Mouse (Mus musculus) embryonic facial prominence, embryonic 13.5 days (tissue): ENCODE measurements around the gene Ctdsp1. TPM values are rescaled to one million over a fixed set of nuclear protein-coding genes. Genes with fewer than 3 reads are reported as not detected.

ENCODE experiments used
- ATAC-seq: fragments of 200-750 bp; cut with Nextera tagmentation; 2 replicates; pipeline ENCODE4 v1.8.0; 2017; ENCODE audit warnings: low read depth; ENCODE audit not compliant: insufficient number of reproducible peaks, insufficient read depth, low FRiP score, low TSS enrichment
- H3K27ac ChIP-seq: fragments of 300-500 bp; sonication (generic); 2 replicates; pipeline ENCODE4 v1.5.1; 2015; ENCODE audit warnings: moderate library complexity, mild to moderate bottlenecking, inconsistent platforms
- H3K27me3 ChIP-seq: fragments of 300-500 bp; sonication (generic); 2 replicates; pipeline ENCODE4 v1.6.1; 2015; ENCODE audit warnings: mild to moderate bottlenecking, inconsistent platforms
- H3K36me3 ChIP-seq: fragments of 300-500 bp; sonication (generic); 2 replicates; pipeline ENCODE4 v1.6.1; 2015; ENCODE audit warnings: mild to moderate bottlenecking, inconsistent platforms
- H3K4me1 ChIP-seq: fragments of 300-500 bp; sonication (generic); 2 replicates; pipeline ENCODE4 v1.6.1; 2015; ENCODE audit warnings: inconsistent platforms
- H3K4me2 ChIP-seq: fragments of 300-500 bp; sonication (generic); 2 replicates; pipeline ENCODE4 v1.6.1; 2015; ENCODE audit warnings: moderate library complexity, mild to moderate bottlenecking, inconsistent platforms
- H3K4me3 ChIP-seq: fragments of 300-500 bp; sonication (generic); 2 replicates; pipeline ENCODE4 v1.5.1; 2015; ENCODE audit warnings: mild to moderate bottlenecking, inconsistent platforms
- H3K9ac ChIP-seq: fragments of 300-500 bp; sonication (generic); 2 replicates; pipeline ENCODE4 v1.6.1; 2015; ENCODE audit warnings: mild to moderate bottlenecking, inconsistent platforms
- H3K9me3 ChIP-seq: fragments of 300-500 bp; sonication (generic); 2 replicates; pipeline ENCODE4 v1.6.1; 2016; ENCODE audit warnings: inconsistent platforms
- WGBS: fragments of 180-500 bp; shearing (Covaris S2); methylation state at CpG from one replicate; pipeline ENCODE4 v1.1.7; 2015; ENCODE audit warnings: mixed read lengths; 5-methylcytosine and 5-hydroxymethylcytosine counted together
- microRNA counts: library from miRNA; unstranded; fragments of <30 nt; microRNA quantifications from one replicate; lab custom pipeline; 2016
- microRNA-seq: library from miRNA; unstranded; fragments of <30 nt; microRNA quantifications from one replicate; pipeline ENCODE4, GENCODE M21; 2016
- polyA plus RNA-seq: library from polyadenylated mRNA; unstranded; fragments of >200 nt; fragmentation: Nextera tagmentation; extraction: Ambion mirVana; gene quantifications from 2 replicates; pipeline ENCODE4 v1.2.1, GENCODE M21; 2015

Ctdsp1 gene
- polyA plus RNA-seq, 1 experiment from 2014 or later: 91.0 TPM

DNA sequence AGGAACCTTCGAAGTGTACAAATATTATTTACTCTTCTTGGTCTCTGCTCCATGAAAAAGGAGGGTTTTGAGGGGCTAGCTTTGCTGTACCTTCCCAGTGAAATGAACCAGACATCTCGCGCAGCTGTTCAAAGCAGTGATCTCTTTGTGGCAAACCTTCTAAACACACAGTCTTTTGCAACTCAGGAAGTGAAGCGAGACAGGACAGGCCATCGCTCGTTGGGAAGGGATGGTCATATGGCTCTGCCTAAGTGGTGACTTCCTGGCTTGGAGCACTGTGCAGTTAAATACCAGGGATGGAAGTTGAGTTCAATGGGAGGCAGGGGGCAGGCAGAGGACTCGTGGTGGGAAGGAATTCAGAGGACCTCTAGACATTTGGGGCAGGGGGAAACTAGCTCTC is 34.5 kb downstream of the Ctdsp1 start:
- Histone ChIP-seq H3K4me3 (no peak overlapping the region), H3K27ac (no peak overlapping the region), H3K9me3 (no peaks in the 10 kb centered on the region), H3K9ac (no peak overlapping the region), H3K4me1 (peaks cover 4% of the 10 kb centered on the region), H3K27me3 (no peaks in the 10 kb centered on the region), H3K36me3 (no peaks in the 10 kb centered on the region), H3K4me2 (no peak overlapping the region)
- no peak for ATAC-seq
- WGBS: 61% methylated on average over 7 of the region's 7 CpGs

DNA sequence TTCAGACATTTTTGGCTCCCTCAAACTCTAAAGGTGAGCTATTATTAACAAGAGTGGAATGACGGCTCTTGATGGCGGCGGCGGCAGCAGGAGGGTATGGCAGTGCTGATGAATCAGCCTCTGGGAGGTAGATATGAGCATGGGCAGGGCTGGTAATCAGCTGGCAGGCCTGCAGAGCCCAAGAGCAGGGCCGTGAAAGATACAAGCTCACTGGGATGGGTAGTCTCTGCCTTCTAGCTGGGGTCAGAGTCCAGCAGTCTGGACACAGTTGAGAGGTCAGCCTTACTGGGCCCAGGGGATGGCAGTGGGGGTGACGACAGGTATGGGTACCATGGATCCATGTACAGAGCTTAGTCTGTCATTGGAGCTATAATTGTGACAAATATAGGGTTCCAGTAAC is 41.9 kb downstream of the Ctdsp1 start:
- H3K4me2 ChIP-seq: no peak overlapping the region
- H3K4me1 ChIP-seq: no peaks in the 10 kb centered on the region
- no peak for ATAC-seq
- no peak overlapping the region for H3K4me3 ChIP-seq
- H3K9me3 ChIP-seq: no peaks in the 10 kb centered on the region
- WGBS: 89% methylated on average over 6 of the region's 6 CpGs
- no peak overlapping the region for H3K27ac ChIP-seq
- no peak overlapping the region for H3K9ac ChIP-seq
- H3K36me3 ChIP-seq: peaks cover 40% of the 10 kb centered on the region
- H3K27me3 ChIP-seq: no peaks in the 10 kb centered on the region

DNA sequence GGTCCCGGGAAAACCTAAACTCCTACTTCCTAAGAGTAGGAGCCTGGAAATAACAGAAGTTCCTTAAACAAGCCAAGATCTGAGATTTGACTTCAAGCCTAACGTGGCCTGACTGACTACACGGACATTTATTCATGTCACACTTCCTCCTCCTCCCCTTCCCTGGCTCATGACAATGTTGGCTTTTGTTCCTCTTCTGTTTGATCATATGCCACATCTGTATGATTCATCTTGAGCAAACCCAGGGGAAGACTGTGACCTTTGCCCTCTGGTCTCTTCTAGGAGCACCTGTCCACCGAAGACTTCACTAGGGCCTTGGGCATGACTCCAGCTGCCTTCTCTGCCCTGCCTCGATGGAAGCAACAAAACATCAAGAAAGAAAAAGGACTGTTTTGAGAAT is 43.3 kb downstream of the Ctdsp1 start:
- Histone ChIP-seq H3K4me1 (no peaks in the 10 kb centered on the region), H3K4me2 (no peak overlapping the region), H3K9me3 (no peaks in the 10 kb centered on the region), H3K9ac (no peak overlapping the region), H3K4me3 (no peak overlapping the region), H3K27ac (no peak overlapping the region), H3K36me3 (peaks cover 53% of the 10 kb centered on the region), H3K27me3 (no peaks in the 10 kb centered on the region)
- ATAC-seq: no peak
- WGBS: 60% methylated on average over 5 of the region's 5 CpGs

DNA sequence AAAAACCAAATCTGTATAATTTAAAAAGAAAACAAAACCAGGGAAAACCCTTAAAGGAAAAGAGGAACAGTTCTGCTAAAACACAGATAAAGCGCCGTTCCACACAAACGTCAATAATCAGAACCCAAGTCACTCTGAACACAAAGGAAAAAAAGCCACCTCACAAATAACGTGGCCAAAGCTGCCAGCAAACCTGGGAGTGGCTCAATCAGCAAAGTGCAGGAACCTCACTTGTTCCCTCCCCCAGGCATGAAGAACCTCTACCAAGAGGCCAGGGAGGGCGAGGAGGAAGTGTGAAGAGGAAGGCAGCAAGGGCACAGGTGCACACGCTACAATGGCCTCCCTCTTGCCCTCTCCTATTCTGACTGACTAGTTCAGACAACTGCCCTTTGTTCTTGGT is 44.3 kb downstream of the Ctdsp1 start:
- ATAC-seq: no peak
- H3K27me3 ChIP-seq: no peaks in the 10 kb centered on the region
- H3K9me3 ChIP-seq: no peaks in the 10 kb centered on the region
- H3K4me2 ChIP-seq: no peak overlapping the region
- no peak overlapping the region for H3K27ac ChIP-seq
- no peak overlapping the region for H3K4me3 ChIP-seq
- no peak overlapping the region for H3K9ac ChIP-seq
- H3K4me1 ChIP-seq: no peaks in the 10 kb centered on the region
- 88% methylated on average over 6 of the region's 6 CpGs for WGBS
- peaks cover 61% of the 10 kb centered on the region for H3K36me3 ChIP-seq

DNA sequence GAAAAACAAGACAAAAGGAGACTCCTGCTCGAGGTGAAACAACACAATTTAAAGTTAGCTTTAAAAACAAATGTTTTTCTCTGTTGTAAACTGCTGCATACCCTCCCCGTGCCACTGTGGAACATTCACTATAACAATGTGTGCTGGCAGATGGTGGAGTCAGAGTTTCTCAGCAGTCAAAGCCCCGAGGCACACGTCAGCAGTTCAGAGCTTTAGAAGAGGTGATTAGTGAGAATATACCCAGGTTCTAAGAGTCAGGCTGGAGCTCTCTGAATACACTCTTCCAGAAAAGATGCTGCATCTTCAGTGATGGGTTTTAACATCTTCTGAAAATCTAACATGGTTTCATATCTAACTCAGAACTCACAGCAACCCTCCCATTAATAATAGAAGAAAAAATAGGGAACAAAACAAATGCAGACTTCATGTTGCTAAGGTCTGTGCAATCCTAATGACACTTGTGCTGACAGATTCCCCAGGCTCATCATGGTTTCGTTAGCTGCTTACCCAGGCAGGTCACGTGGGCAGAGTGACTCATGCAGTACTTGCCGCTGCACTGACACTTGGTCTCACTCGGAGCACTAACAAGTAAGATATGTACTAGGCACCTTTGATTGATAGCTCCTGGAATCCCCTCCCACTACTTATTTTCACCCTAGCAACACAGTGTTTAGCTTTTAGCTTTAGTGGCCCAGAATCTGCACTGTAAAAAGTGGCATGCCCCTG is 46.6 kb downstream of the Ctdsp1 start:
- Histone ChIP-seq H3K27ac (no peak overlapping the region), H3K27me3 (no peaks in the 10 kb centered on the region), H3K9me3 (no peaks in the 10 kb centered on the region), H3K36me3 (peaks cover 77% of the 10 kb centered on the region), H3K4me1 (no peaks in the 10 kb centered on the region), H3K4me2 (no peak overlapping the region), H3K4me3 (no peak overlapping the region), H3K9ac (no peak overlapping the region)
- no peak for ATAC-seq
- 74% methylated on average over 8 of the region's 8 CpGs for WGBS

DNA sequence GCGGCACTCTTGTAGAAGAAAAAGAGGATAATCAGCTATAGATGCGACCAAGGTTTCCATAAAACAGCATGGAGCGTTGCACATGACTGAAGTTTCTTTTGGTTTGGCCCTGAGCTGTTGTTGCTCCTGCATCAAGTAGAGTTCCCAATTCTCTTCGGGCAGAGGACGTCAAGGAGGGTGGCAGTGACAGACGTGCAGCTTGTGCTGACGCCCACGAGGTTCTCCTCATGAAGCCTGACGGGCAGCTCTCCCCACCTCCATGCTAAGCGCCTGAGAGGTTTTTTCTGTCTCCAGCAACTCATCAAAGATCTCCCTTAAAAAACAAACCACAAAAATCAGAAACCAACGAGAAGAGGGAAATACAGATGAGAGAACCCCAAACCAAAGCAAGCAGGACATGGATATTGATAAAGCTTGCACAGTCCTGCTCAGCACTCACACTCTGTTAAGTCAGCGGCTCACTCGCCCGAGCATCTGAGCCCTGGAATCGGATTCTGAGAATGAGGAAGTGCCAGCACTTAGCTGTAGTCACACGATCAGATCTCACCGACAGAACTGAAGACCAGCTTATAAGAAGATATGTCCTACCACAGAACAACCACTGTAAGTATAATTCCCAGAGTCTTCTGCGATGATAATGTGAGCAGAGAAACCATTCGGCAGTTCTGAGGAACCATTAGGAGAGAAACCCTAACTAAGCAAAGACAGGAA is 48.0 kb downstream of the Ctdsp1 start:
- Histone ChIP-seq H3K27ac (no peak overlapping the region), H3K4me3 (no peak overlapping the region), H3K9ac (no peak overlapping the region), H3K36me3 (peaks cover 76% of the 10 kb centered on the region), H3K9me3 (no peaks in the 10 kb centered on the region), H3K27me3 (no peaks in the 10 kb centered on the region), H3K4me1 (no peaks in the 10 kb centered on the region), H3K4me2 (no peak overlapping the region)
- ATAC-seq: no peak
- 89% methylated on average over 19 of the region's 19 CpGs for WGBS

DNA sequence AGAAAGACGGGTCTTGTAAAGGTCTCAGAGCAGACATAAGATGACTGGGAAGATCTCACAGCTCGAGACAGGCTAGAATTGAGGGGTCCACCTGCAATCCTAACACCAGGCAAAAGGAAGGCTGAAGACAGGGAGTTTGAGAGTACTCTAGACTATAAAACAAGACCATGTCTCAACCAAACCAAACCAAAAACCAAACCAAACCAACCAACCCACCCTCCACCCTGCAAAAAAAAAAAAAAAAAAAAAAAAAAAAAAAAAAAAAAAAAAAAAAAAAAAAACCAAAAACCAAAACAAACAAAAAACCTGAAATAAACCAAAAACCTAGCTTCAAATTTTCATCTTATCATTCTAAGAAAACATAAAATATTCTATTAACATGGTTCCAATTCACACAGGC is 53.2 kb downstream of the Ctdsp1 start:
- H3K36me3 ChIP-seq: peaks cover 75% of the 10 kb centered on the region
- no peak overlapping the region for H3K4me3 ChIP-seq
- H3K27ac ChIP-seq: no peak overlapping the region
- H3K9ac ChIP-seq: no peak overlapping the region
- no peaks in the 10 kb centered on the region for H3K9me3 ChIP-seq
- no peaks in the 10 kb centered on the region for H3K27me3 ChIP-seq
- H3K4me2 ChIP-seq: no peak overlapping the region
- H3K4me1 ChIP-seq: no peaks in the 10 kb centered on the region
- no peak for ATAC-seq
- 86% methylated on average over 2 of the region's 2 CpGs for WGBS

MicroRNA genes within 50 kb of the gene (microRNA counts, 519-probe panel; counts per million panel counts)
- microRNA mmu-miR-26b (lab: Ali Mortazavi, UCI): 3,692 counts per million, percentile 82 among the panel's probes with 10 or more counts

Small RNAs within 50 kb of the gene (microRNA-seq; reads per million reads assigned to microRNA genes)
- gene Mir26b: 33,064 reads per million, percentile 98 among the genes with 10 or more reads in this experiment

Other genes starting within 250 kb of the Ctdsp1 start
- 0.07 TPM in 1 of 2 replicates, not detected in the other for gene Cxcr2, start 237.5 kb upstream of the Ctdsp1 start, polyA plus RNA-seq
- not detected in 2 replicates for gene Cxcr1, start 196.9 kb upstream of the Ctdsp1 start, polyA plus RNA-seq
- 400 and 419 TPM in 2 replicates for gene Arpc2, start 155.4 kb upstream of the Ctdsp1 start, polyA plus RNA-seq
- gene Gpbar1, start 113.0 kb upstream of the Ctdsp1 start, polyA plus RNA-seq: 0.20 and 0.33 TPM in 2 replicates
- gene Aamp, start 106.8 kb upstream of the Ctdsp1 start, polyA plus RNA-seq: 224 and 225 TPM in 2 replicates
- gene Pnkd, start 106.6 kb upstream of the Ctdsp1 start, polyA plus RNA-seq: 95.1 and 112 TPM in 2 replicates
- 28.4 and 29.4 TPM in 2 replicates for gene Tmbim1, start 85.9 kb upstream of the Ctdsp1 start, polyA plus RNA-seq
- gene Catip, start 29.4 kb upstream of the Ctdsp1 start, polyA plus RNA-seq: 0.63 and 0.77 TPM in 2 replicates
- 1.8 and 2.8 TPM in 2 replicates for gene Slc11a1, start 16.3 kb upstream of the Ctdsp1 start, polyA plus RNA-seq
- 0.20 and 2.0 TPM in 2 replicates for gene Vil1, start 17.9 kb downstream of the Ctdsp1 start, polyA plus RNA-seq
- 68.5 and 70.8 TPM in 2 replicates for gene Cnot9, start 114.5 kb downstream of the Ctdsp1 start, polyA plus RNA-seq
- 0.95 and 1.4 TPM in 2 replicates for gene Plcd4, start 151.4 kb downstream of the Ctdsp1 start, polyA plus RNA-seq
- 37.2 and 38.0 TPM in 2 replicates for gene Usp37, start 152.8 kb downstream of the Ctdsp1 start, polyA plus RNA-seq
- 9.3 and 9.4 TPM in 2 replicates for gene Zfp142, start 196.7 kb downstream of the Ctdsp1 start, polyA plus RNA-seq
- 18.0 and 18.9 TPM in 2 replicates for gene Bcs1l, start 196.8 kb downstream of the Ctdsp1 start, polyA plus RNA-seq
- gene Rnf25, start 209.9 kb downstream of the Ctdsp1 start, polyA plus RNA-seq: 39.5 and 41.8 TPM in 2 replicates
- gene Stk36, start 209.9 kb downstream of the Ctdsp1 start, polyA plus RNA-seq: 9.4 and 10.0 TPM in 2 replicates